Mouse (Mus musculus): ENCODE measurements around the gene Trmt2b. TPM values are rescaled to one million over a fixed set of nuclear protein-coding genes. Genes with fewer than 3 reads are reported as not detected.

The Trmt2b gene
- polyA plus RNA-seq, 1 experiment: 8.0 TPM

DNA sequence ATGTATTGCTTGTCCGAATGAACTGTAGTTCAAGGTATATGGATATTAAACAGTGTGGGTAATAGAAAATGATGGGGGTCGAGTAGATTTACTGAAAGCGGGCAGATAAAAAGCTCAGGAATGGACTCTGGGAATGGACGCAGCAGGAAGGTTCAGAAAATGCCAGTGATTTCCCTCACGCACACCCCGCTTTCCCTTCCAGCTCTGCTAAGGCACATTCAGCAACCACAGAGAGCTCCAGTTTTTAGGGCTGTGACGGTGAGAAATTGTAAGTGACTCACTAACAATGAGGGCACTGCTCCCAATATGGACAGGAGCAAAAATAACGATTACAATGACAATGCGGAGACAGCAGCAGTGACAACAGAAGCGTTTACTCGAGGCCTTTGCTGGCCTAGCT lies 14.7 kb downstream of the Trmt2b start:
- no peaks in the 10 kb centered on the region for H3K36me3 ChIP-seq (ENCODE audit: control insufficient read depth, insufficient read depth)

GRCm38 (mm10) chrX:134261191-134261590 lies 15.6 kb downstream of the Trmt2b start:
- H3K36me3 ChIP-seq (ENCODE audit: control insufficient read depth, insufficient read depth): no peaks in the 10 kb centered on the region
- no peaks in the 10 kb centered on the region for H3K79me2 ChIP-seq (ENCODE audit: control insufficient read depth, insufficient read depth)
- no peak overlapping the region for H3K4me2 ChIP-seq (ENCODE audit: low read depth)
- TF ChIP-seq POLR2A (IDR thresholded peaks at IDR 0.05; ENCODE audit: insufficient read length, low read depth) (no peak), REST (IDR thresholded peaks at IDR 0.05; ENCODE audit: insufficient read depth, insufficient read length) (no peak), TCF3 (IDR thresholded peaks at IDR 0.05; ENCODE audit: insufficient read length, low read depth) (no peak), POLR2AphosphoS2 (IDR thresholded peaks at IDR 0.05; ENCODE audit: insufficient read length, low read depth) (no peak), USF1 (IDR thresholded peaks at IDR 0.05; ENCODE audit: low read depth) (no peak), SRF (IDR thresholded peaks at IDR 0.05; ENCODE audit: control insufficient read depth, insufficient read length, low read depth) (no peak), E2F4 (IDR thresholded peaks at IDR 0.05; ENCODE audit: insufficient read depth) (no peak), MAX (IDR thresholded peaks at IDR 0.05; ENCODE audit: low read depth) (no peak)
- no peak overlapping the region for H3ac ChIP-seq (ENCODE audit: control insufficient read depth, insufficient read length)
- no peaks in the 10 kb centered on the region for H3K27me3 ChIP-seq (ENCODE audit: control insufficient read depth, insufficient read depth, insufficient read length)
- H3K4me3 ChIP-seq: no peak overlapping the region

More for the DNA sequence above, 14.7 kb downstream of the Trmt2b start:
- Histone ChIP-seq H3K79me2 (ENCODE audit: control insufficient read depth, insufficient read depth) (no peaks in the 10 kb centered on the region), H3K4me3 (no peak overlapping the region), H3K4me2 (ENCODE audit: low read depth) (no peak overlapping the region), H3K27me3 (ENCODE audit: control insufficient read depth, insufficient read depth, insufficient read length) (no peaks in the 10 kb centered on the region), H3ac (ENCODE audit: control insufficient read depth, insufficient read length) (no peak overlapping the region)
- no peak for TF ChIP-seq SRF (IDR thresholded peaks at IDR 0.05; ENCODE audit: control insufficient read depth, insufficient read length, low read depth)
- no peak for TF ChIP-seq REST (IDR thresholded peaks at IDR 0.05; ENCODE audit: insufficient read depth, insufficient read length)
- TF ChIP-seq USF1 (IDR thresholded peaks at IDR 0.05; ENCODE audit: low read depth): no peak
- TF ChIP-seq MYOG (IDR thresholded peaks at IDR 0.05; ENCODE audit: control insufficient read depth in 1 of 3, insufficient read depth in 1 of 3, insufficient read length in 2 of 3, low read depth in 2 of 3): no peak
- TF ChIP-seq CEBPB (IDR thresholded peaks at IDR 0.05; ENCODE audit: insufficient read depth, poor library complexity, severe bottlenecking): no peak
- TF ChIP-seq TCF12 (IDR thresholded peaks at IDR 0.05; ENCODE audit: insufficient read depth, poor library complexity, severe bottlenecking): no peak
- no peak for TF ChIP-seq POLR2A (IDR thresholded peaks at IDR 0.05; ENCODE audit: insufficient read length, low read depth)
- TF ChIP-seq MAX (IDR thresholded peaks at IDR 0.05; ENCODE audit: low read depth): no peak
- TF ChIP-seq MYOD1 (IDR thresholded peaks at IDR 0.05; ENCODE audit: control insufficient read depth in 1 of 3, insufficient read length in 2 of 3, low read depth in 2 of 3): no peak
- TF ChIP-seq POLR2AphosphoS2 (IDR thresholded peaks at IDR 0.05; ENCODE audit: insufficient read length, low read depth): no peak
- TF ChIP-seq TCF3 (IDR thresholded peaks at IDR 0.05; ENCODE audit: insufficient read length, low read depth): no peak
- no peak for TF ChIP-seq E2F4 (IDR thresholded peaks at IDR 0.05; ENCODE audit: insufficient read depth)

DNA sequence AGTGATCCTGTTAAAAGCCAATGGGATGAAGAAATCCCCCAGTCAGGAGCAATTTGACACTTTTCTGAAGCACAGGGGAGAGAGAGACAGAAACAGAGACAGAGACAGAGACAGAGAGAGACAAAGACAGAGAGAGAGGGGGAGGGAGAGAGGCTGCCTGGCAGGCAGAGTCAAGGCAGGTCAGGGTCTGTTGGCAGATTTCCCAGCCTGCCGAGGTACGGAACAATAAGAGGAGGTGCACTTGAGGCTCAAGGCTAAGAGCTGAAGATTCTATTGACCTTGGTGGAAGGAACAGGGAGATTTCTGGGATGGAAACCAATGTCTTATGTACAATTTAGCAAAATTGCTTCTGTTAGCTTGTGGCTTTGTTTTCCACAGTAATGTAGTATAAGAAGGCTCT lies 28.6 kb downstream of the Trmt2b start:
- TF ChIP-seq POLR2AphosphoS2 (IDR thresholded peaks at IDR 0.05; ENCODE audit: insufficient read length, low read depth) (no peak), E2F4 (IDR thresholded peaks at IDR 0.05; ENCODE audit: insufficient read depth) (no peak), CEBPB (IDR thresholded peaks at IDR 0.05; ENCODE audit: insufficient read depth, poor library complexity, severe bottlenecking) (no peak), TCF3 (IDR thresholded peaks at IDR 0.05; ENCODE audit: insufficient read length, low read depth) (no peak), MAX (IDR thresholded peaks at IDR 0.05; ENCODE audit: low read depth) (no peak)
- no peaks in the 10 kb centered on the region for H3K79me2 ChIP-seq (ENCODE audit: control insufficient read depth, insufficient read depth)
- H3K4me3 ChIP-seq: no peak overlapping the region
- H3K4me2 ChIP-seq (ENCODE audit: low read depth): no peak overlapping the region
- no peaks in the 10 kb centered on the region for H3K36me3 ChIP-seq (ENCODE audit: control insufficient read depth, insufficient read depth)
- no peak overlapping the region for H3ac ChIP-seq (ENCODE audit: control insufficient read depth, insufficient read length)
- H3K27me3 ChIP-seq (ENCODE audit: control insufficient read depth, insufficient read depth, insufficient read length): no peaks in the 10 kb centered on the region

DNA sequence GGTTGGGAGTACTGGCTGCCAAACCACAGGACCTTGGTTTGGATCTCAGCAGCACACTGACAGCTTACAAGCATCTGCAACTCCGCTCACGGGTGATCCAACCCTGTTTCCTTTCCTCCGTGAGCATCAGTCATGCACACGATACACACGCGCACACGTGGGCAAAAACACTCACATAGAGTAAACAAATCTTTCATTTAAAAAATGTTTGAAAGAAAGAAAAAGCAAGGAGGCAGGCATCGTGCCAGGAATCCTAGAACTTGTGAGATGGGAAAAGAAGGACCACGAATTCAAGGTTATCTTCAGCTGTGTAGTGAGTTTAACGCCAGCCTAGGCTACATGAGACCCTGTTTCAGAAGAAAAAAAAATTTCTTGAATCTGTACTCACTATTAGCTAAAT lies 30.8 kb downstream of the Trmt2b start:
- no peak for TF ChIP-seq MYOD1 (IDR thresholded peaks at IDR 0.05; ENCODE audit: control insufficient read depth in 1 of 3, insufficient read length in 2 of 3, low read depth in 2 of 3)
- no peak for TF ChIP-seq E2F4 (IDR thresholded peaks at IDR 0.05; ENCODE audit: insufficient read depth)
- TF ChIP-seq CEBPB (IDR thresholded peaks at IDR 0.05; ENCODE audit: insufficient read depth, poor library complexity, severe bottlenecking): no peak
- no peak for TF ChIP-seq TCF3 (IDR thresholded peaks at IDR 0.05; ENCODE audit: insufficient read length, low read depth)
- TF ChIP-seq USF1 (IDR thresholded peaks at IDR 0.05; ENCODE audit: low read depth): no peak
- TF ChIP-seq POLR2AphosphoS2 (IDR thresholded peaks at IDR 0.05; ENCODE audit: insufficient read length, low read depth): no peak
- no peak for TF ChIP-seq MAX (IDR thresholded peaks at IDR 0.05; ENCODE audit: low read depth)
- TF ChIP-seq POLR2A (IDR thresholded peaks at IDR 0.05; ENCODE audit: insufficient read length, low read depth): no peak
- TF ChIP-seq TCF12 (IDR thresholded peaks at IDR 0.05; ENCODE audit: insufficient read depth, poor library complexity, severe bottlenecking): no peak
- TF ChIP-seq REST (IDR thresholded peaks at IDR 0.05; ENCODE audit: insufficient read depth, insufficient read length): no peak
- TF ChIP-seq SRF (IDR thresholded peaks at IDR 0.05; ENCODE audit: control insufficient read depth, insufficient read length, low read depth): no peak
- no peak for TF ChIP-seq MYOG (IDR thresholded peaks at IDR 0.05; ENCODE audit: control insufficient read depth in 1 of 3, insufficient read depth in 1 of 3, insufficient read length in 2 of 3, low read depth in 2 of 3)
- H3K27me3 ChIP-seq (ENCODE audit: control insufficient read depth, insufficient read depth, insufficient read length): no peaks in the 10 kb centered on the region
- H3K4me2 ChIP-seq (ENCODE audit: low read depth): no peak overlapping the region
- H3K79me2 ChIP-seq (ENCODE audit: control insufficient read depth, insufficient read depth): no peaks in the 10 kb centered on the region
- H3ac ChIP-seq (ENCODE audit: control insufficient read depth, insufficient read length): no peak overlapping the region
- H3K4me3 ChIP-seq: no peak overlapping the region
- H3K36me3 ChIP-seq (ENCODE audit: control insufficient read depth, insufficient read depth): no peaks in the 10 kb centered on the region

- no peaks in the 10 kb centered on the region for H3K27me3 ChIP-seq (ENCODE audit: control insufficient read depth, insufficient read depth, insufficient read length)
- H3K4me3 ChIP-seq: no peak overlapping the region
- H3K79me2 ChIP-seq (ENCODE audit: control insufficient read depth, insufficient read depth): no peaks in the 10 kb centered on the region
- TF ChIP-seq MYOD1 (IDR thresholded peaks at IDR 0.05; ENCODE audit: control insufficient read depth in 1 of 3, insufficient read length in 2 of 3, low read depth in 2 of 3) (no peak), E2F4 (IDR thresholded peaks at IDR 0.05; ENCODE audit: insufficient read depth) (no peak), TCF3 (IDR thresholded peaks at IDR 0.05; ENCODE audit: insufficient read length, low read depth) (no peak), REST (IDR thresholded peaks at IDR 0.05; ENCODE audit: insufficient read depth, insufficient read length) (no peak), MYOG (IDR thresholded peaks at IDR 0.05; ENCODE audit: control insufficient read depth in 1 of 3, insufficient read depth in 1 of 3, insufficient read length in 2 of 3, low read depth in 2 of 3) (no peak), USF1 (IDR thresholded peaks at IDR 0.05; ENCODE audit: low read depth) (no peak), TCF12 (IDR thresholded peaks at IDR 0.05; ENCODE audit: insufficient read depth, poor library complexity, severe bottlenecking) (no peak)
- no peak overlapping the region for H3ac ChIP-seq (ENCODE audit: control insufficient read depth, insufficient read length)
- no peaks in the 10 kb centered on the region for H3K36me3 ChIP-seq (ENCODE audit: control insufficient read depth, insufficient read depth)
- no peak overlapping the region for H3K4me2 ChIP-seq (ENCODE audit: low read depth)
Observed at GRCm38 (mm10) chrX:134238266-134238665, 38.5 kb downstream of the Trmt2b start.

Measured in myocyte (in vitro differentiated cells).